Mouse (Mus musculus) thymus, adult 2 months (tissue): ENCODE results near the gene Rem2. TPM values are rescaled to one million over a fixed set of nuclear protein-coding genes. Genes with fewer than 3 reads are reported as not detected.

ENCODE experiments used
- DNase-seq: peaks from one replicate; pipeline ENCODE4 v3.0.0; 2021
- H3K27ac ChIP-seq: fragments of 200-500 bp; 2 replicates; pipeline ENCODE4 v1.5.1; 2012; ENCODE audit warnings: low read length, control low read depth; ENCODE audit not compliant: control insufficient read depth, insufficient read depth
- H3K27me3 ChIP-seq: fragments of 200-500 bp; 2 replicates; pipeline ENCODE4 v1.6.1; 2012; ENCODE audit warnings: mild to moderate bottlenecking, low read length, moderate library complexity, mixed read lengths; ENCODE audit not compliant: control insufficient read depth, insufficient read depth
- H3K36me3 ChIP-seq: fragments of 200-500 bp; 2 replicates; pipeline ENCODE4 v1.6.1; 2012; ENCODE audit warnings: mild to moderate bottlenecking, low read length, moderate library complexity; ENCODE audit not compliant: control insufficient read depth, insufficient read depth
- H3K4me1 ChIP-seq: fragments of 200-500 bp; replicated peaks from 2 replicates; pipeline ENCODE4 v1.6.1; 2012; ENCODE audit warnings: low read length; ENCODE audit not compliant: control insufficient read depth, insufficient read depth
- H3K4me3 ChIP-seq: fragments of 200-500 bp; 2 replicates; pipeline ENCODE4 v1.5.1; 2012; ENCODE audit warnings: mild to moderate bottlenecking, low read length, control low read depth, moderate library complexity; ENCODE audit not compliant: control insufficient read depth, insufficient read depth
- CTCF ChIP-seq: fragments of 200-500 bp; IDR thresholded peaks from 2 replicates; pipeline ENCODE4 v1.5.1; 2012; ENCODE audit warnings: mild to moderate bottlenecking, control low read depth, low read length, moderate library complexity, borderline replicate concordance; ENCODE audit not compliant: control insufficient read depth, poor library complexity, insufficient read depth; ENCODE audit errors: extremely low read depth
- POLR2A ChIP-seq: fragments of 200-500 bp; IDR thresholded peaks from 2 replicates; pipeline ENCODE4 v1.6.1; 2012; ENCODE audit warnings: mild to moderate bottlenecking, low read length, control low read depth, moderate library complexity; ENCODE audit not compliant: control insufficient read depth, poor library complexity, insufficient read depth; ENCODE audit errors: extremely low read depth
- WGBS: fragments of 180-500 bp; shearing (Covaris S2); methylation state at CpG from one replicate; pipeline ENCODE4 v1.1.7; 2018; 5-methylcytosine and 5-hydroxymethylcytosine counted together
- polyA plus RNA-seq: library from polyadenylated mRNA; depleted of rRNA; stranded (reverse); fragments of >200 nt; gene quantifications from 2 replicates; pipeline ENCODE4 v1.2.3, GENCODE M21; 2012

Rem2 gene
- polyA plus RNA-seq, 1 experiment = 1.00 TPM

DNA sequence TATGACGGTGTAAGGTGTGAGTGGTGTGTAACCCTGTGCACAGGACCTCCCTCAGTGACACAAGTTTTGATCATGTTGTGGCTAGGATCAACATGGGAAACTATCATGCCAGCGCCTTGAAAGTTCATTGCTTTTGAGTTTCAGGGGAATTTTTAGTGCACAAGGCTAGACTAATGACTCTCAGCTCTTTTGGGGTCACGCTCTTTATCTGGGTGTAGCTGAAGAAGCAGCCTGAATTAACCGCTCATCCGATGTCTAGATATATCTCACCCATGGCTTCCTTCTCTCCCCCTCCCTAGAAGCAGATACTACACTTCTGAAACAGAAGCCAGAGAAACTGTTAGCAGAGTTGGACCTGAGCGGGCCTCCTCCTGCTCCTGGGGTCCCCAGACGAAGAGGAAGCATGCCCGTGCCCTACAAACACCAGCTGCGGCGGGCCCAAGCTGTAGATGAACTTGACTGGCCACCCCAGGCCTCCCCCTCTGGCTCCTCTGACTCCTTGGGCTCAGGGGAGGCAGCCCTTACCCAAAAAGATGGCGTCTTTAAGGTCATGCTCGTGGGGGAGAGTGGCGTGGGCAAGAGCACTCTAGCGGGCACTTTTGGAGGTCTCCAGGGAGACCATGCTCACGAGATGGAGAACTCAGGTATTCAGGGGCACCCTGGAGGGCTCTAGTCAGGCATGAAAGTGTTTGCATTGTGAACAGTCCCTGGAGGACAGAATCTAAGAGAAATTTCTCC lies 1.4 kb downstream of the Rem2 start:
- DNase-seq = no peak
- Histone ChIP-seq H3K36me3 (no peaks in the 10 kb centered on the region), H3K4me3 (no peak overlapping the region), H3K27ac (no peak overlapping the region), H3K4me1 (peaks cover 44% of the 10 kb centered on the region), H3K27me3 (no peaks in the 10 kb centered on the region)
- TF ChIP-seq CTCF (no peak), POLR2A (no peak)
- WGBS = 89% methylated on average over 15 of the region's 15 CpGs

DNA sequence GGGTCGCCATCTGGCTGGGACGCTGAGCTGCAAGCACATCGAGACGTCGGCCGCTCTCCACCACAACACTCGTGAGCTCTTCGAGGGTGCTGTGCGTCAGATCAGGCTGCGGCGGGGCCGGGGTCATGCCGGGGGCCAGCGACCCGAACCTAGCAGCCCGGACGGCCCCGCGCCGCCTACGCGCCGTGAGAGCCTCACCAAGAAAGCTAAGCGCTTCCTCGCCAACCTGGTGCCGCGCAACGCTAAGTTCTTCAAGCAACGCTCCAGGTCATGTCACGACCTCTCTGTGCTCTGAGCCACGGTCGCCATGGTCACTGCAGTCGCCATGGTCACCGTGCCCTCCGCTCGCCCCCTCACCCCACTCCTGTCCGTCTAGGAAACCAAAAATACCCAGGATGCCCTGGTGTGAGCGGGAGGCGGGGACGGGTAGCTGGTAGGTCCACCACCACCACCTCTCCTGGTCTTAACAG lies 3.6 kb downstream of the Rem2 start:
- Histone ChIP-seq H3K4me1 (peaks cover 44% of the 10 kb centered on the region), H3K27me3 (no peaks in the 10 kb centered on the region), H3K36me3 (no peaks in the 10 kb centered on the region), H3K4me3 (peak overlapping the region; percentile 44), H3K27ac (no peak overlapping the region)
- TF ChIP-seq CTCF (no peak), POLR2A (no peak)
- no peak for DNase-seq
- WGBS = 11% methylated on average over 40 of the region's 40 CpGs

DNA sequence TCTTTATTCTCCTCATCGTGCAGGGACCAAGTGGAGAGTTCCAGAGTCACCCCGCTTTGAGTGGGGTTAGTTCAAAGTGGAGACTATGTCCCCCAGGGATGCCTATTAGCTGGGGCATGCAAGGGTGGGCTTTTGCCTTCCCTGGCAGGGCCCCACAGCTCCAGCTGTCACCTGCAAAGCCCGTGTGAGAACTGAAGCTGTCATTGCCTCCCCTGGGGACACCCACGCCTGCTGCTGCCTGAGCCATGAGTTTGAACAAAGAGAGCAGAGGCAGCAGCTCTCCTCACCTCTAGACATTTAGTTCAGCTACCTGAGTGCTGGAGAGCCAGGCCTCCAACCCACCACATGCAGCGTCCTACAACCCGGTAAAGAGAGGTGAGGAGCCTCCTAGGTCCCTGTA lies 4.8 kb downstream of the Rem2 start:
- 0 out of 2 replicates have a peak, but pooled peaks have one; percentile 17 for TF ChIP-seq POLR2A
- TF ChIP-seq CTCF = no peak
- WGBS = 61% methylated on average over 6 of the region's 6 CpGs
- H3K4me1 ChIP-seq = peaks cover 44% of the 10 kb centered on the region
- peak; percentile 42 for DNase-seq
- no peak overlapping the region for H3K4me3 ChIP-seq
- peak overlapping the region; percentile 85 for H3K27ac ChIP-seq
- no peaks in the 10 kb centered on the region for H3K27me3 ChIP-seq
- no peaks in the 10 kb centered on the region for H3K36me3 ChIP-seq

DNA sequence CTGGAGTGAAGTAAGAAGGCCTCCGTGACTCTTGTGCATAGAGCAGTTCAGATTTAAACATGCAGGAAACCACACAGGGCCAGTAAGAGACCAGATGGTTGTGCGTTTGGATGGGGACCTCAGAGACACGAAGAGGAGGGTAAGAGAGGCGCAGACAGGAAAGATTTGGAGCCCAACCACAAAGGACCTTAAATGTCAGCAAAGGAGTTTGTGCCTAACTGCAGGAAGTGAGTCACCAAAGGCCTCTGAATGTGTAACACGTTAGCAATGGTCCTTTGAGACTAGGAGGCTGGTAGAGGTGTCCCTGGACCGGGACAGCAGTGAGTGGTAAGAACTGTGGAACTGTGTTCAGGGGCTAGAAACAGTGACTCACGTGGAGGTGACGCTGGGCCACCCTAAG lies 5.5 kb downstream of the Rem2 start:
- Histone ChIP-seq H3K36me3 (no peaks in the 10 kb centered on the region), H3K4me1 (peaks cover 40% of the 10 kb centered on the region), H3K27ac (peak overlapping the region; percentile 85), H3K4me3 (no peak overlapping the region), H3K27me3 (no peaks in the 10 kb centered on the region)
- peak; percentile 40 for DNase-seq
- 14% methylated on average over 8 of the region's 8 CpGs for WGBS
- TF ChIP-seq CTCF (no peak), POLR2A (0 out of 2 replicates have a peak, but pooled peaks have one; percentile 4)

DNA sequence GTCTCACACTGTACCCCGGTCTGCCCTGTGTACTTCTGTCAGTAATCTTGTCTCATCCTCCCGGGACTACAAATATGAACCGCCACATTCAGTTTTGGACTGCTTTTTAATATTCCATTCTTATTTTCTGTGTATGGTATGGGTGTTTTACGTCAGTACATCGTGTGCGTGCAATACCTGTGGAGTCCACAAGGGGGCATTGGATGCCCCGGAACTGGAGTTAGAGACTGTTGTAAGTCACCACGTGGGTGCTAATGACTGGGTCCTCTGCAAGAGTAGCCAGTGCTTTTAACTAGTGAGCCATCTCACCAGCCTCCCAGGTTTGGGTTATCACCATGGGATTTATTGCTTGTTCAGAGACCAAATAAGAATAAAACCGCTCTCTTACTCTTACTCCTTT lies 6.6 kb downstream of the Rem2 start:
- H3K27ac ChIP-seq = no peak overlapping the region
- TF ChIP-seq POLR2A (no peak), CTCF (peak; percentile 53; the same call in 1 of the 2 replicates)
- WGBS = 78% methylated on average over 9 of the region's 9 CpGs
- peaks cover 32% of the 10 kb centered on the region for H3K4me1 ChIP-seq
- no peak overlapping the region for H3K4me3 ChIP-seq
- H3K36me3 ChIP-seq = no peaks in the 10 kb centered on the region
- H3K27me3 ChIP-seq = no peaks in the 10 kb centered on the region
- peak; percentile 60 for DNase-seq

DNA sequence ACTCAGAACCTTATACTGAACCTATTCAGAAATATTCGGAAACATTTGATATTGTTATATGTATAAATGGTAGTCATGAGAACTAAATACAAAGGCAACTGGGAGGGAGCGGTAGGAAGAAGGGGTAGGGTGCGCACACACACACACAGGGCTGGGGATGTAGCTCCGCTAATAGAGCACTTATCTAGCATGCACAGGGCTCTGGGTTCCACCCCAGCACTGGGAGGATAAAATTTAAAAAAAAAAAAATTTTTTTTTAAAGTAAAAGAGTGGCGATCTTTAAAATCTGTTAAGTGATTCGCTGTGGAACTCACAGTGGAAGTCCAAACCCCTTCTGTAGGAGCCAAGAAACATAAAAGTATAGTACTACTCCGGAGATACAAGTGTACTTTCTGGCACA lies 10.0 kb downstream of the Rem2 start:
- TF ChIP-seq CTCF = no peak
- TF ChIP-seq POLR2A = no peak
- Histone ChIP-seq H3K27ac (no peak overlapping the region), H3K36me3 (no peaks in the 10 kb centered on the region), H3K4me1 (peaks cover 10% of the 10 kb centered on the region), H3K27me3 (no peaks in the 10 kb centered on the region), H3K4me3 (no peak overlapping the region)
- WGBS = 97% methylated on average over 7 of the region's 7 CpGs
- DNase-seq = no peak

DNA sequence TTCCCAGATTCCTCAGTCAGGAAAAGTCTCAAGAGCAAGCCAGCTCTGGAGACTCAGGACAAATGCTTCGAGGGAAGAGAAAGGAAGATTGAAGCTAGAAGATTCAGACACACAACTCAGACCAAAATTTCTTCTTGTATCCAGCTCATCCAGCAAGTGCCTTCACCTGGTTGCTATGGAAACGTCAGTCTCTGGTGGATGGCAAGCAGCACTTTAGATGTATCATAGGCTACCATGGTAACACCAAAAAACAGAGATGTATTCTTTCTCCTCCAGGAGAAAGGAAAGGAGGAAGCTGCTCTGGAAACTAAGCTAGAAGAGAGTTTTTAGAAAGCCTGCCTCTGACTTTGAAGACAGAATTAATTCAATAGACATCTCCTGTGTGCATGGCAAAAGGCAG lies 11.8 kb downstream of the Rem2 start:
- WGBS = 76% methylated on average over 2 of the region's 2 CpGs
- TF ChIP-seq POLR2A = no peak
- no peak for TF ChIP-seq CTCF
- DNase-seq = no peak
- Histone ChIP-seq H3K27me3 (no peaks in the 10 kb centered on the region), H3K36me3 (no peaks in the 10 kb centered on the region), H3K4me1 (peaks cover 3% of the 10 kb centered on the region), H3K4me3 (no peak overlapping the region), H3K27ac (no peak overlapping the region)
